Mouse (Mus musculus): ENCODE measurements around the gene Pilrb2. TPM values are rescaled to one million over a fixed set of nuclear protein-coding genes. Genes with fewer than 3 reads are reported as not detected.
"Not testable (repeated sequence)": the region's sequence is repeated elsewhere in the genome, so short reads cannot be mapped to it uniquely, and the experiment has no call there.

The Pilrb2 gene
- polyA plus RNA-seq, 1 experiment from 2014 or later: 1.1 TPM

- Histone ChIP-seq H3K4me1 (ENCODE audit: control insufficient read depth, insufficient read depth, low read length) (no peaks in the 10 kb centered on the region), H3K9ac (replicated peaks; ENCODE audit: low read depth, low read length) (no peak overlapping the region), H3K4me2 (replicated peaks; ENCODE audit: low read depth, low read length) (no peak overlapping the region), H3K27me3 (ENCODE audit: control insufficient read depth, insufficient read depth, low read length) (no peaks in the 10 kb centered on the region), H3K4me3 (ENCODE audit: low read depth, low read length) (no peak overlapping the region), H3K27ac (ENCODE audit: low read length) (no peak overlapping the region), H3K36me3 (ENCODE audit: control insufficient read depth, insufficient read depth, low read length) (no peaks in the 10 kb centered on the region), H3K9me3 (ENCODE audit: control insufficient read depth, low read depth, low read length) (no peaks in the 10 kb centered on the region)
- WGBS: 77% methylated on average over 3 of the region's 3 CpGs
- ATAC-seq (ENCODE audit: insufficient number of reproducible peaks, insufficient read depth, low FRiP score, low read depth): no peak
Observed at GRCm38 (mm10) chr5:137883345-137883744, 11.7 kb upstream of the Pilrb2 start.

GRCm38 (mm10) chr5:137882922-137883321, 11.3 kb upstream of the Pilrb2 start:
- no peaks in the 10 kb centered on the region for H3K36me3 ChIP-seq (ENCODE audit: control insufficient read depth, insufficient read depth, low read length)
- no peak overlapping the region for H3K4me2 ChIP-seq (replicated peaks; ENCODE audit: low read depth, low read length)
- H3K9me3 ChIP-seq (ENCODE audit: control insufficient read depth, low read depth, low read length): no peaks in the 10 kb centered on the region
- H3K9ac ChIP-seq (replicated peaks; ENCODE audit: low read depth, low read length): no peak overlapping the region
- H3K4me1 ChIP-seq (ENCODE audit: control insufficient read depth, insufficient read depth, low read length): no peaks in the 10 kb centered on the region
- ATAC-seq (ENCODE audit: insufficient number of reproducible peaks, insufficient read depth, low FRiP score, low read depth): no peak
- no peak overlapping the region for H3K27ac ChIP-seq (ENCODE audit: low read length)
- 80% methylated on average over 4 of the region's 4 CpGs for WGBS
- H3K4me3 ChIP-seq (ENCODE audit: low read depth, low read length): no peak overlapping the region
- no peaks in the 10 kb centered on the region for H3K27me3 ChIP-seq (ENCODE audit: control insufficient read depth, insufficient read depth, low read length)

GRCm38 (mm10) chr5:137877860-137878259, 6.2 kb upstream of the Pilrb2 start:
- Histone ChIP-seq H3K36me3 (ENCODE audit: control insufficient read depth, insufficient read depth, low read length) (no peaks in the 10 kb centered on the region), H3K4me1 (ENCODE audit: control insufficient read depth, insufficient read depth, low read length) (no peaks in the 10 kb centered on the region), H3K27me3 (ENCODE audit: control insufficient read depth, insufficient read depth, low read length) (no peaks in the 10 kb centered on the region), H3K9ac (replicated peaks; ENCODE audit: low read depth, low read length) (no peak overlapping the region), H3K4me3 (ENCODE audit: low read depth, low read length) (no peak overlapping the region), H3K9me3 (ENCODE audit: control insufficient read depth, low read depth, low read length) (no peaks in the 10 kb centered on the region), H3K27ac (ENCODE audit: low read length) (no peak overlapping the region), H3K4me2 (replicated peaks; ENCODE audit: low read depth, low read length) (no peak overlapping the region)
- ATAC-seq (ENCODE audit: insufficient number of reproducible peaks, insufficient read depth, low FRiP score, low read depth): no peak
- 39% methylated on average over 2 of the region's 2 CpGs for WGBS

GRCm38 (mm10) chr5:137875054-137875453, 3.4 kb upstream of the Pilrb2 start:
- Histone ChIP-seq H3K27ac (ENCODE audit: low read length) (no peak overlapping the region), H3K9me3 (ENCODE audit: control insufficient read depth, low read depth, low read length) (no peaks in the 10 kb centered on the region), H3K4me2 (replicated peaks; ENCODE audit: low read depth, low read length) (no peak overlapping the region), H3K27me3 (ENCODE audit: control insufficient read depth, insufficient read depth, low read length) (no peaks in the 10 kb centered on the region), H3K9ac (replicated peaks; ENCODE audit: low read depth, low read length) (no peak overlapping the region), H3K36me3 (ENCODE audit: control insufficient read depth, insufficient read depth, low read length) (no peaks in the 10 kb centered on the region), H3K4me1 (ENCODE audit: control insufficient read depth, insufficient read depth, low read length) (no peaks in the 10 kb centered on the region), H3K4me3 (ENCODE audit: low read depth, low read length) (no peak overlapping the region)
- WGBS: 82% methylated on average over 2 of the region's 2 CpGs
- ATAC-seq (ENCODE audit: insufficient number of reproducible peaks, insufficient read depth, low FRiP score, low read depth): no peak

- ATAC-seq (ENCODE audit: insufficient number of reproducible peaks, insufficient read depth, low FRiP score, low read depth); H3K9ac ChIP-seq (replicated peaks; ENCODE audit: low read depth, low read length); H3K27me3 ChIP-seq (ENCODE audit: control insufficient read depth, insufficient read depth, low read length); H3K36me3 ChIP-seq (ENCODE audit: control insufficient read depth, insufficient read depth, low read length); H3K4me1 ChIP-seq (ENCODE audit: control insufficient read depth, insufficient read depth, low read length); H3K27ac ChIP-seq (ENCODE audit: low read length); H3K4me3 ChIP-seq (ENCODE audit: low read depth, low read length); H3K4me2 ChIP-seq (replicated peaks; ENCODE audit: low read depth, low read length); H3K9me3 ChIP-seq (ENCODE audit: control insufficient read depth, low read depth, low read length): not testable (repeated sequence)
- 44% methylated on average over 1 of the region's 1 CpGs for WGBS
Observed at GRCm38 (mm10) chr5:137872381-137872702, 727 bp upstream of the Pilrb2 start.

GRCm38 (mm10) chr5:137868600-137868999, 3.0 kb downstream of the Pilrb2 start:
- not testable (repeated sequence) for H3K27me3 ChIP-seq (ENCODE audit: control insufficient read depth, insufficient read depth, low read length); H3K4me3 ChIP-seq (ENCODE audit: low read depth, low read length); H3K9ac ChIP-seq (replicated peaks; ENCODE audit: low read depth, low read length); ATAC-seq (ENCODE audit: insufficient number of reproducible peaks, insufficient read depth, low FRiP score, low read depth); H3K27ac ChIP-seq (ENCODE audit: low read length); H3K4me1 ChIP-seq (ENCODE audit: control insufficient read depth, insufficient read depth, low read length); H3K36me3 ChIP-seq (ENCODE audit: control insufficient read depth, insufficient read depth, low read length); H3K9me3 ChIP-seq (ENCODE audit: control insufficient read depth, low read depth, low read length); H3K4me2 ChIP-seq (replicated peaks; ENCODE audit: low read depth, low read length)
- 71% methylated on average over 2 of the region's 2 CpGs for WGBS

GRCm38 (mm10) chr5:137864008-137864407, 7.6 kb downstream of the Pilrb2 start:
- H3K4me1 ChIP-seq (ENCODE audit: control insufficient read depth, insufficient read depth, low read length); H3K9me3 ChIP-seq (ENCODE audit: control insufficient read depth, low read depth, low read length); H3K4me3 ChIP-seq (ENCODE audit: low read depth, low read length); ATAC-seq (ENCODE audit: insufficient number of reproducible peaks, insufficient read depth, low FRiP score, low read depth); H3K36me3 ChIP-seq (ENCODE audit: control insufficient read depth, insufficient read depth, low read length); H3K27me3 ChIP-seq (ENCODE audit: control insufficient read depth, insufficient read depth, low read length); H3K4me2 ChIP-seq (replicated peaks; ENCODE audit: low read depth, low read length); H3K27ac ChIP-seq (ENCODE audit: low read length); H3K9ac ChIP-seq (replicated peaks; ENCODE audit: low read depth, low read length): not testable (repeated sequence)
- whole genome bisulfite sequencing: 91% methylated on average over 1 of the region's 1 CpGs

GRCm38 (mm10) chr5:137857960-137858710, 13.5 kb downstream of the Pilrb2 start, which contains the start of gene Pilrb1:
Pilrb1 (minus strand) TSS chr5:137858106.
- not testable (repeated sequence) for H3K4me2 ChIP-seq (replicated peaks; ENCODE audit: low read depth, low read length); H3K4me1 ChIP-seq (ENCODE audit: control insufficient read depth, insufficient read depth, low read length); ATAC-seq (ENCODE audit: insufficient number of reproducible peaks, insufficient read depth, low FRiP score, low read depth); H3K4me3 ChIP-seq (ENCODE audit: low read depth, low read length); H3K9me3 ChIP-seq (ENCODE audit: control insufficient read depth, low read depth, low read length); H3K27me3 ChIP-seq (ENCODE audit: control insufficient read depth, insufficient read depth, low read length); H3K27ac ChIP-seq (ENCODE audit: low read length); H3K9ac ChIP-seq (replicated peaks; ENCODE audit: low read depth, low read length); H3K36me3 ChIP-seq (ENCODE audit: control insufficient read depth, insufficient read depth, low read length)
- 83% methylated on average over 2 of the region's 2 CpGs for WGBS

- H3K27ac ChIP-seq (ENCODE audit: low read length); H3K9ac ChIP-seq (replicated peaks; ENCODE audit: low read depth, low read length); H3K36me3 ChIP-seq (ENCODE audit: control insufficient read depth, insufficient read depth, low read length); H3K4me1 ChIP-seq (ENCODE audit: control insufficient read depth, insufficient read depth, low read length); H3K4me3 ChIP-seq (ENCODE audit: low read depth, low read length); H3K4me2 ChIP-seq (replicated peaks; ENCODE audit: low read depth, low read length); H3K9me3 ChIP-seq (ENCODE audit: control insufficient read depth, low read depth, low read length); ATAC-seq (ENCODE audit: insufficient number of reproducible peaks, insufficient read depth, low FRiP score, low read depth); H3K27me3 ChIP-seq (ENCODE audit: control insufficient read depth, insufficient read depth, low read length): not testable (repeated sequence)
- 69% methylated on average over 4 of the region's 5 CpGs for WGBS
Observed at GRCm38 (mm10) chr5:137856870-137857269, 14.7 kb downstream of the Pilrb2 start.

Data from stomach, embryonic 14.5 days (tissue).